Mouse (Mus musculus): ENCODE data around the gene Fblim1. TPM values are rescaled to one million over a fixed set of nuclear protein-coding genes. Genes with fewer than 3 reads are reported as not detected.

Fblim1 gene
- 1.0 and 1.3 TPM in 2 replicates for polyA plus RNA-seq (2012; rRNA removed)

DNA sequence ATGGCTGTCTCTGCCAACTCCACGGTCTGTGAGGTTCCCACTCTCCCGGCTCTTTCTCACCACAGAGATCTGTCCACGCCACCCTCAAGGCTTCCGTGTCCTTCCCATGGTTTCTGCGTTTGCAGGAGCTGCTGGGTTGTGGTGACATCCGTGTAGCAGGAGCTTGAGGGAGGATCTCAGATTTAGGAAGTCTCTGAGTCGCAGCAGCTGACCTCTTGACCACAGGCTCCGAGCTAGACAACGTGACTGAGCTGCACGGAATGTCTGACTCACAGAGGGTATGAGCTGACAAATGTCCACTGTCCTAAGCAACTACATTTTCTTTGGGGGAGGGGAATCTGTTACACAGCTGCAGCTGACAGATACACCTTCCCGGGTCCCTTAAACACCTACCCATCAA, at the start of gene Fblim1:
TSS of gene Fblim1 (minus strand) at position 236 of the 400 bp plus-strand sequence.
- Histone ChIP-seq H3K4me1 (ENCODE audit: control insufficient read depth, insufficient read depth, low read length) (no peaks in the 10 kb centered on the region; the same call in 1 of the 2 replicates), H3K4me3 (ENCODE audit: insufficient read depth, low read length) (no peak within 1 kb of the TSS), H3K27ac (ENCODE audit: insufficient read depth, low read length) (no peak within 1 kb of the TSS)
- TF ChIP-seq POLR2A (IDR thresholded peaks at IDR 0.05; ENCODE audit: extremely low read depth, insufficient read depth, low read length) (no peak), CTCF (IDR thresholded peaks at IDR 0.05; ENCODE audit: extremely low read depth, insufficient read depth, low read length) (no peak)

DNA sequence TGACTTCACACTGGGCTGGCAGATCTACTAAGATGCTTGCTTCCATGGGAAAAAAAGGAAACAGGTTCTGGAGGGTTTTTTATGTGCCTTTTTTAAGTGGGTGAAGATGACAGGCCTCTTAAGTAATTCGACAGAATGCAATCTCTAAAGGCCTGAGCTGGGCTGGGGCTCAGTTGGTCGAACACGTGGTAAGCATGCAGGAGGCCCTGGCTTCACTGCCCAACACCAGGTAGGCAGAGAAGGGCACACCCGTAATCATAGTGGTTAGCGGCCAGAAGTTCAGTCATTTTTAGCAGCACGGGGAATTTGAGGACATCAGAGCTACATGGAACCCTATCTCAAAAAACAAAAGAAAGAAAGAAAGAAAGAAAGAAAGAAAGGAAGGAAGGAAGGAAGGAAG, 48.6 kb upstream of the Fblim1 start:
- no peak overlapping the region for H3K4me3 ChIP-seq (ENCODE audit: insufficient read depth, low read length)
- no peak overlapping the region for H3K27ac ChIP-seq (ENCODE audit: insufficient read depth, low read length)
- peaks cover 5% of the 10 kb centered on the region for H3K4me1 ChIP-seq (ENCODE audit: control insufficient read depth, insufficient read depth, low read length)
- TF ChIP-seq CTCF (IDR thresholded peaks at IDR 0.05; ENCODE audit: extremely low read depth, insufficient read depth, low read length) (no peak), POLR2A (IDR thresholded peaks at IDR 0.05; ENCODE audit: extremely low read depth, insufficient read depth, low read length) (no peak)

DNA sequence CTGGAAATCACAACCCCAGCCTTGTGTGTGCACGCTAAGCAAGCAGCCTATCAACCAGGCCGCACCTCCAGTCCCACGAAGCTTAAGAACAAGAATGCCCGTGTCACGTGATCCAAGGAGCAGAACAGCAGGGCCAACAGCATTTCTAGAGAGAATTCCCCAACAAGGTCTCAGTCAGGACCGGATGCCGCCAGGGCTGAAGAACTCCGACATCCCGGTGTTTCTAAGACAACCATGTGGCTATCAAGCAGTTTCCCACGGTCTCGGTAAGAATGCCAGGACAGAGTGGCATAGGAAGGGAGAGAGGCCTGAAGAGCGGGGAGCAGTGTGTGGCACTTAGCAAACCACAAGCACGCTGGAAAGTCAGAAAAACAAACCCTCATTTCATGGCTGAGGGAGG, 47.9 kb upstream of the Fblim1 start:
- peaks cover 2% of the 10 kb centered on the region for H3K4me1 ChIP-seq (ENCODE audit: control insufficient read depth, insufficient read depth, low read length)
- no peak for TF ChIP-seq POLR2A (IDR thresholded peaks at IDR 0.05; ENCODE audit: extremely low read depth, insufficient read depth, low read length)
- no peak for TF ChIP-seq CTCF (IDR thresholded peaks at IDR 0.05; ENCODE audit: extremely low read depth, insufficient read depth, low read length)
- no peak overlapping the region for H3K4me3 ChIP-seq (ENCODE audit: insufficient read depth, low read length)
- no peak overlapping the region for H3K27ac ChIP-seq (ENCODE audit: insufficient read depth, low read length)

DNA sequence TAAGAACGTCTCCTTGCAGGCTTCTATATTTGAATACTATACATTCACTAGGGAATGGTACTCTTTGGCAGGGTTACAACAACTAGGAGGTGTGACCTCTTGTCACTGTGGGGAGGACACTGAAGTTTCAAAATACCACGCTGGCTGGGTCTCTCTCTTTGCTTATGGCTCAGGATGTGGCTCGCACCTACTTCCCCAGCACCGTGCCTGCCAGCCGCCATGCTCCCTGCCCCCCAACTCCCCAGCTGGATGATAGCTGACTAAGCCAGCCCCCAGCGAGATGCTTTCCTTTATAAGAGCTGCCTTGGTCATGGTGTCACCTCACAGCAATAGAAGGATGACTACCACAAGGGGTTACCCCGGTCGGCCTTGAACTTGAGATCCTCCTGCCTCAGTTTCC, 47.1 kb upstream of the Fblim1 start:
- H3K27ac ChIP-seq (ENCODE audit: insufficient read depth, low read length) = no peak overlapping the region
- H3K4me1 ChIP-seq (ENCODE audit: control insufficient read depth, insufficient read depth, low read length) = peaks cover 3% of the 10 kb centered on the region
- H3K4me3 ChIP-seq (ENCODE audit: insufficient read depth, low read length) = no peak overlapping the region
- TF ChIP-seq CTCF (IDR thresholded peaks at IDR 0.05; ENCODE audit: extremely low read depth, insufficient read depth, low read length) (no peak), POLR2A (IDR thresholded peaks at IDR 0.05; ENCODE audit: extremely low read depth, insufficient read depth, low read length) (no peak)

DNA sequence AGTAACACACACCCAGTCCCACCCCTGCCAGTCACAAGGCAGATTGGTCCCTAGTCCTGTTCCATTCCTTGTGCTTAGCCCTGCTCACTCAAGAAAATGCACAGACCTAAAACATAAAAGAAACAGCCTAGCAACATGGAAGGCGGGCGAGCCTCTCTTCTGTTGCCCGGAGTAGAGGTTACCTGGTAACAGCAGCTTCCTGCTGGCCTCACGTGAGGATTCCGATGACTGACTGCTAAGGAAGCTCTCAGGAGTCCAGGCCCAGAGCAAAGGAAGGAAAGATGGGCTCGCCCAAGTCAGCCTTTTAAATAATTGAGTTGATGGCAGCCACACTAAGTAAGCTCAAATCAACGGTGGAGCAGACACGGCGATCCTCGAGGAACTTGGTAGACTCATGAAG, 46.0 kb upstream of the Fblim1 start:
- H3K4me3 ChIP-seq (ENCODE audit: insufficient read depth, low read length) = no peak overlapping the region
- no peak for TF ChIP-seq POLR2A (IDR thresholded peaks at IDR 0.05; ENCODE audit: extremely low read depth, insufficient read depth, low read length)
- no peak for TF ChIP-seq CTCF (IDR thresholded peaks at IDR 0.05; ENCODE audit: extremely low read depth, insufficient read depth, low read length)
- peaks cover 3% of the 10 kb centered on the region for H3K4me1 ChIP-seq (ENCODE audit: control insufficient read depth, insufficient read depth, low read length)
- no peak overlapping the region for H3K27ac ChIP-seq (ENCODE audit: insufficient read depth, low read length)

DNA sequence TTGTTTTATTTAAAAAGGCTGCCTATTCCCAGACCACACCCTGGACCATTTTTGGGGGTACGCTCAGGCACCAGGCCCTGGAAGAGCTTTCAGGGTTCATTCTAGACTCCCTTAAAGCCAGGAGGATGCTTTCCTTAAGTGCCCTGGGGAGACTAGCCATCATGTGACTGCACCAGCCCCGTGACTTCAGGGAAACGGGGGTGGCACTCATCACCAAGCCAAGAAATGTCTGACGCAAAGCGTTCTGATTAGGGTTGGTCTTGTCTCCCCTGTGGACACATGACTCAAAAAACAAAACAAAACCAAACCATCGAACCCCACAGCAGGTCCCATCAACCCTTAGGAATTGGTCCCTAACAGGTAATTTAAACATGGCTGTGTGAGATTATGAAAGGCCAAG, 45.4 kb upstream of the Fblim1 start:
- Histone ChIP-seq H3K4me3 (ENCODE audit: insufficient read depth, low read length) (no peak overlapping the region), H3K27ac (ENCODE audit: insufficient read depth, low read length) (no peak overlapping the region), H3K4me1 (ENCODE audit: control insufficient read depth, insufficient read depth, low read length) (peaks cover 3% of the 10 kb centered on the region)
- no peak for TF ChIP-seq POLR2A (IDR thresholded peaks at IDR 0.05; ENCODE audit: extremely low read depth, insufficient read depth, low read length)
- TF ChIP-seq CTCF (IDR thresholded peaks at IDR 0.05; ENCODE audit: extremely low read depth, insufficient read depth, low read length) = no peak

DNA sequence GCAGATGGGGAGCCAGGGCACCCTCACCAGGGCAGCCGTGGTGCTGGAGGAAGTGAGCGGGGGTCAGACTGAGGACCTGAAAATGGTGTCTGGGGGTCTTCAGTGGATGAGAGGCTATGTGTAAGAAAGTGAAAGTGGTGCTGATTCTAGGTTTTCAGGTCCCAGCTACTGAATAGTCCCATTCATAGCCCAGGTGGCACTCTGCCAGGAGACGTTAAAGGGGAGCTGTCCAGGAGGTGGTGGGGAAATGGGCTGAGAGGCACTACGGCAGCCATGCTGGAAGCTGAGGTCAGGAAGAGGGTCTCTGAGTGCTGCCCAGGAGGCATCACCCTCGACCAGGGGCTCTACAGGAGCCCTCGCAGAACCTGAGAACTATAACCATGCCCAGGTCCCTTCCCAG, 43.3 kb upstream of the Fblim1 start:
- Histone ChIP-seq H3K27ac (ENCODE audit: insufficient read depth, low read length) (no peak overlapping the region), H3K4me3 (ENCODE audit: insufficient read depth, low read length) (no peak overlapping the region), H3K4me1 (ENCODE audit: control insufficient read depth, insufficient read depth, low read length) (peaks cover 3% of the 10 kb centered on the region; the same call in 1 of the 2 replicates)
- no peak for TF ChIP-seq CTCF (IDR thresholded peaks at IDR 0.05; ENCODE audit: extremely low read depth, insufficient read depth, low read length)
- TF ChIP-seq POLR2A (IDR thresholded peaks at IDR 0.05; ENCODE audit: extremely low read depth, insufficient read depth, low read length) = no peak

DNA sequence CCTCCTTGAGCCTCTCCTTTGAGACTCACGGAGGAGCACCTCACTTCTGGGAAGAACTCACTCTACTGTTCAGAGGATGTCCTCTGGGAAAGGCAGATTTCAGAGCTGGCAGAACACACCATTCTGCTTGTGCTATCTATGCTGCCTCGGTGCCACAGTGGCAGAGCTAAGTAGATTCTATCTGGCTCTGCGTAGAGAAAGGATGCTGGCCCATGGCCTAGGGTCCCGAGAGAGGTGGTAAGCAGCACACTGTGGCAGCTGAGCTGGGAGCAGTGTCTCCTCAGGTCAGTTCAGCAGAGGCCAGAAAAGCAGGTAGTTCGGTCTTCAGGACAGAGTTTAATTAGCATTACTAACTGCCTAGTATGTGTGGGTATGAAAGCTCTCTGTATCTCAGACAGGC, 42.4 kb upstream of the Fblim1 start:
- Histone ChIP-seq H3K4me3 (ENCODE audit: insufficient read depth, low read length) (no peak overlapping the region), H3K27ac (ENCODE audit: insufficient read depth, low read length) (no peak overlapping the region), H3K4me1 (ENCODE audit: control insufficient read depth, insufficient read depth, low read length) (peaks cover 1% of the 10 kb centered on the region; the same call in 1 of the 2 replicates)
- TF ChIP-seq CTCF (IDR thresholded peaks at IDR 0.05; ENCODE audit: extremely low read depth, insufficient read depth, low read length) (no peak), POLR2A (IDR thresholded peaks at IDR 0.05; ENCODE audit: extremely low read depth, insufficient read depth, low read length) (no peak)

DNA sequence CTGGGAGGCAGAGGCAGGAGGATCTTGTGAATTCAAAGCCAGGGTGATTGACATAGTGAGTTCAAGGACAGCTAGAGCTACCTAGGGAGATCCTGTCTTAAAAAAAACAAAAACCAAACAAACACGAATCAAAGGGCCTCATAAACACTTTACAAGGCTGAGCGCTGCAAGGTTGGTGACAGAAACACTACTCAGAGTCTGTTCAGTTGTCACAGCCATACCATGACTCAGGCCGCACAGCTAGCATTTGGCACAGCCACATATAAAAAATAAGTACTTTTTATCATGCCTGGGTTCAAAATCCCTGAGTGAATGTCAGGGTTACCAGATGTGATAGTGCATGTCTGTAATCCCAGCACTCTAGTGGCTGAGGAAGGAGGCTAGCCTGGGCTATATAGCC, 41.3 kb upstream of the Fblim1 start:
- no peak for TF ChIP-seq CTCF (IDR thresholded peaks at IDR 0.05; ENCODE audit: extremely low read depth, insufficient read depth, low read length)
- Histone ChIP-seq H3K4me3 (ENCODE audit: insufficient read depth, low read length) (no peak overlapping the region), H3K4me1 (ENCODE audit: control insufficient read depth, insufficient read depth, low read length) (peaks cover 1% of the 10 kb centered on the region; the same call in 1 of the 2 replicates), H3K27ac (ENCODE audit: insufficient read depth, low read length) (no peak overlapping the region)

DNA sequence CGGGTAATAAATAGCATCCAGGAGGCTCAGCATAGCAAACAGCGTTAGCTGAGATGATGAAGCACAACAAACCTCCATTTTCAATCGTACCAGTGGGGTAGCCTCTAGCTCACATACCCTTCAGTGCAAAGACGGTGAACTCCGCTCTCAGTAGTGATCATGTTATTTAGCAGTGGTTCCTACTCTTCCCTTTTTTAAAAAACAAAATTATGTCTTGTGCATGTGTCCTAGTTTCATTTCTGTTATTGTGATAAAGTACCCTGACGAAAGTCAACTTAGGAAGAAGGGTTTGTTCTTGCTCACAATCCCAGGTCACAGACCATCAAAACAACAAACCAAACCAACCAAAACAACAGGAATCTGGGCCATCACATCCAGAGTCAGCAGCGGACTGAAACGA, 40.1 kb upstream of the Fblim1 start:
- Histone ChIP-seq H3K27ac (ENCODE audit: insufficient read depth, low read length) (no peak overlapping the region), H3K4me3 (ENCODE audit: insufficient read depth, low read length) (no peak overlapping the region), H3K4me1 (ENCODE audit: control insufficient read depth, insufficient read depth, low read length) (peaks cover 1% of the 10 kb centered on the region; the same call in 1 of the 2 replicates)
- TF ChIP-seq POLR2A (IDR thresholded peaks at IDR 0.05; ENCODE audit: extremely low read depth, insufficient read depth, low read length) (no peak), CTCF (IDR thresholded peaks at IDR 0.05; ENCODE audit: extremely low read depth, insufficient read depth, low read length) (no peak)

Data from cortical plate, adult 2 months (tissue).